Mouse (Mus musculus) hematopoietic stem cell, adult 5-6 weeks (primary cell): ENCODE measurements at regions not wholly inside any gene's neighbourhood (a gene's known extent, or its start where the extent isn't known, plus 50 kb on each side); places are given as distances from the start of the nearest gene placed in this dataset.

Experiments used
- ATAC-seq, 2 experiments: fragments of 125-278 bp in 1 of 2; replicated peaks in 1 of 2; 2 replicates each; pipeline ENCODE4 v1.8.0; 2016 to 2017; ENCODE audit warnings: inconsistent platforms in 2 of 2, mild to moderate bottlenecking in 2 of 2, moderate number of reproducible peaks in 2 of 2, low read depth in 1 of 2, moderate TSS enrichment in 1 of 2; ENCODE audit not compliant: low FRiP score in 2 of 2, poor library complexity in 2 of 2, severe bottlenecking in 2 of 2, insufficient read depth in 1 of 2, low TSS enrichment in 1 of 2

DNA sequence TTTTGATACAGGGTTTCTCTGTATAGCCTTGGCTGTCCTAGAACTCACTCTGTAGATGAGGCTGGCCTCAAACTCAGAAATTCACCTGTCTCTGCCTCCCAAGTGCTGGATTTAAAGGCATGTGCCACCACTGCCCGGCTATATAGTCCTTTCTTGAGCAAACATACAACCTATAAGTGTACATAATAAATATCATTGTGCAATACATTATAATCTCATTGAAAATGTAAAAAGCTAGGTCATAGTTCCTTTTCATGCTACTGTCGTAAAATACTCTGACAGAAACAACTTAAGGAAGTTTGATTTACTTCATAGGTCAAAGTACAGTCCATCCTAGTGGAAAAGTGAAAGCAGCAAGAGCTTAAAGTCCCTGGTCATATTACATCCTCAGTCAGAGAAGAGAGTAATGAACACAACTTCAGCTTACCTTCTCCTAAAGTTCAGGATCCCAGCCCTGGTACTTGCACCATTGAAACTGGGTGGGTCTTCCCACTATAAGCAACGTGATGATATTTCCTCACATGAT, 408.4 kb upstream of the Fam174a start:
- ATAC-seq: no peak

DNA sequence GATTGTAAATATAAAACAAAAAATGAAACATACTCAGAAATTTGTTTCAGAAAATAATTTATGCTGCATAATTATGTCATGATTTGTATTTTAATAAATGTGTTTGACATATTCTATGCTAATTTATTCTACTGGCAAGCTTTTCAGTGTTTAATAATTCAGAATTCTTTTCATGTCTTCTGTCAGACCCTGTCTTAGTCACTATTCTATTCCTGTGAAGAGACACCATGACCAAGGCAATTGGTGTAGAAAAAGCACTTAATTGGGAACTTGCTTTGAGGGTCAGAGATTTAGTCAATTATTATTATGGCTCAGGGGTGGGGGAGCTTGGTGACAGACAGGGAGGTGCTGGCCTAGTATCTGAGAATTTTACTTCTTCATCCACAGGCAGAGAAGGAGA, 402.6 kb upstream of the Fam174a start:
- no peak for ATAC-seq
